Mouse (Mus musculus) cortical plate, adult 2 months (tissue): ENCODE results near the gene Tnfrsf13c.

Experiments used
- CTCF ChIP-seq: fragments of 200-500 bp; IDR thresholded peaks from 2 replicates; pipeline ENCODE4 v1.5.1; 2011; ENCODE audit warnings: mild to moderate bottlenecking, control low read depth, low read length; ENCODE audit not compliant: insufficient read depth; ENCODE audit errors: extremely low read depth
- POLR2A ChIP-seq: fragments of 200-500 bp; IDR thresholded peaks from 2 replicates; pipeline ENCODE4 v1.6.1; 2011; ENCODE audit warnings: mild to moderate bottlenecking, low read length, control low read depth; ENCODE audit not compliant: insufficient read depth; ENCODE audit errors: extremely low read depth

DNA sequence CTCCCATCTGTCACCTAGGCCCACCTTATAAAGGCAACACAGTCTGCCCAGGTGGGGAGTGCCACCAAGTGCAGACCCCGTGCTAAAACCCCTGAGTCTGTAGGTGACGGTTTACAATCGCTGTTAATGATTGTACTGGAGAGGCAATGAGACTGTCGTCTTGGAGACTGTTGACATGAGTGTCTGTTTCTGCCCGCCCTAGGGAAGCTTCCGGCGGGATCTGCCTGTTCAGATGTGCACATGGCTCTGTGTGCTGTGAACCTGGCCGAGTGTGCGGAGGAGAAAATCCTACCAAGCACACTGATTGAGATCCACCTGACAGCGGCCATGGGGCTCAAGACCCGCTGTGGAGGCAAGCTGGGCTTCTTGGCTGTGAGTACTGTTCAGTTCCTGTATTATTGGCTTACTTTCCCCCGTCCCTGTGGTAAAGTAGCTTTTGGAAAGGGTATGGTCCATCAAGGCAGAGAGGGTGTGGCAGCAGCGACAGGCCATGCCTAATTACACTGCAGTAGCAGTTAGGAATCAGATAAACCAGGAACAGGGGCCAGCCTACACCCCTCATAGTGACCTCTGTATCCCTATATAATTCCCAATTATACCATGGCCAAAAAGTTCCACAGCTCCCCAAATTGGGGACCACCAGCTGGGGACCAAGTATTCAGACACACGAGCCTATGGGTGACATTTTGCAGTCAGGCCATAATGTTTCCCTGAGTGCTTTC is 38.9 kb downstream of the Tnfrsf13c start:
- TF ChIP-seq POLR2A (no peak), CTCF (no peak)
